Mouse (Mus musculus): ENCODE results near the gene Serpine1. TPM values are rescaled to one million over a fixed set of nuclear protein-coding genes. Genes with fewer than 3 reads are reported as not detected.

Serpine1 gene
- total and polyA plus RNA-seq, 3 experiments = 0.04 to 0.11 TPM; not detected in 1

DNA sequence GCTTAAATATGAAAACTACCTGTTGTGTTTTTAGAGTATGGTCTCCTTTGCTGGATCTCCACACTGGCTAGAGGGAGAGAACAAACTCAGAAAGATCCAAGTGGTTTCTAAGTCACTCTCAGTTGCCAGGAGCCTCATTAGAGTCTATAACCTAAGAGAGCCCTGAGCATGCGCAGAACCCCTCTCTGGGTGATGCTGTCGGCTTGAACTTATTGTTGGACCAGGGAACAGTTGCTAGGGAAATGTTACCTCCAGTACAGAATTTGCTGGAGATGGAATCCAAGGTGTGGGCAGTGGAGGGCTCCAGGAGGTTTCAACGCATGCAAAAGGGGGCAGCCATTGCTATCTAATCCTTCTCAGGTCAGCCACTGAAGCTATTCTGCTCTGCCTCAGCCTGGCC lies 47.8 kb downstream of the Serpine1 start:
- H3K4me3 ChIP-seq (ENCODE audit: control insufficient read depth in 1 of 2, insufficient read depth in 1 of 2, low read depth in 2 of 2, low read length in 2 of 2) = no peak overlapping the region
- no peak overlapping the region for H3K9ac ChIP-seq (ENCODE audit: control insufficient read depth, low read depth, low read length, poor library complexity, severe bottlenecking)
- no peak for DNase-seq (ENCODE audit: low read depth, low spot score)
- peaks cover 0 to 4% of the 10 kb centered on the region in 2 experiments; a peak in 2 of 4 replicates for H3K36me3 ChIP-seq (ENCODE audit: control insufficient read depth in 1 of 2, insufficient read depth in 2 of 2, low read length in 2 of 2)
- peaks cover 0 to 3% of the 10 kb centered on the region in 2 experiments; a peak in 3 of 4 replicates for H3K27me3 ChIP-seq (ENCODE audit: control insufficient read depth in 1 of 2, insufficient read depth in 2 of 2, low read length in 2 of 2)
- H3K79me2 ChIP-seq (ENCODE audit: control insufficient read depth, insufficient read depth, low read length, poor library complexity) = no peaks in the 10 kb centered on the region
- H3K4me1 ChIP-seq (ENCODE audit: control insufficient read depth in 1 of 2, insufficient read depth in 2 of 2, low read length in 2 of 2) = peaks cover 0 to 8% of the 10 kb centered on the region in 2 experiments; a peak in 2 of 4 replicates
- no peak for TF ChIP-seq GATA1 (IDR thresholded peaks at IDR 0.05; ENCODE audit: low read depth, low read length)
- TF ChIP-seq USF1 (IDR thresholded peaks at IDR 0.05; ENCODE audit: low read depth, low read length) = no peak
- TF ChIP-seq MAX (IDR thresholded peaks at IDR 0.05; ENCODE audit: low read length) = no peak
- TF ChIP-seq ZNF384 (IDR thresholded peaks at IDR 0.05; ENCODE audit: low read depth, low read length) = no peak
- TF ChIP-seq POLR2A (IDR thresholded peaks at IDR 0.05; ENCODE audit: control insufficient read depth in 1 of 2, insufficient read depth in 1 of 2, low read depth in 1 of 2, low read length in 2 of 2, poor library complexity in 1 of 2) = no peak
- TF ChIP-seq TAL1 (IDR thresholded peaks at IDR 0.05; ENCODE audit: low read length) = no peak
- TF ChIP-seq ELF1 (IDR thresholded peaks at IDR 0.05; ENCODE audit: low read depth, low read length) = no peak
- TF ChIP-seq MAZ (IDR thresholded peaks at IDR 0.05; ENCODE audit: low read depth, low read length) = no peak
- no peak overlapping the region for H3K27ac ChIP-seq (ENCODE audit: control insufficient read depth, low read depth, low read length)
- H3K9me3 ChIP-seq (replicated peaks; ENCODE audit: insufficient read depth, low read length) = no peaks in the 10 kb centered on the region

DNA sequence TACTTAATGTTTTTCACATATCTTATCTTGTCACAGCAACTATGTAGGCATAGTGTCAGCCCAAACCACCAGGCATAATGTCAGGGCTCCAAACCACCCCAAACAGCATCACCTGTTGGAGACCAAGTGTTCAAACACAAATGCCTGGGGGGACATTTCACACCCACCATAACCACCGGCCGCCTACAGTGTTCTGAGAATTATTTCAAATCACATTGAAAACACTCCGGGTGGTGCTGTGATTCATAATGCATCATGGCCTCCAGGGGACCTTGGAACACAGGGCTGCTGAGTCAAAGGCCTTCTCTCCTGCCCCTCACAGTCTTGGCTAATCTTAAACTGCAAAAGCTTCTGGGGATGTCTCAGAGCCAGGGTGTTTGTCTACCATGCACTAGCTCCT lies 56.2 kb downstream of the Serpine1 start:
- no peak for DNase-seq (ENCODE audit: low read depth, low spot score)
- no peak overlapping the region for H3K9ac ChIP-seq (ENCODE audit: control insufficient read depth, low read depth, low read length, poor library complexity, severe bottlenecking)

DNA sequence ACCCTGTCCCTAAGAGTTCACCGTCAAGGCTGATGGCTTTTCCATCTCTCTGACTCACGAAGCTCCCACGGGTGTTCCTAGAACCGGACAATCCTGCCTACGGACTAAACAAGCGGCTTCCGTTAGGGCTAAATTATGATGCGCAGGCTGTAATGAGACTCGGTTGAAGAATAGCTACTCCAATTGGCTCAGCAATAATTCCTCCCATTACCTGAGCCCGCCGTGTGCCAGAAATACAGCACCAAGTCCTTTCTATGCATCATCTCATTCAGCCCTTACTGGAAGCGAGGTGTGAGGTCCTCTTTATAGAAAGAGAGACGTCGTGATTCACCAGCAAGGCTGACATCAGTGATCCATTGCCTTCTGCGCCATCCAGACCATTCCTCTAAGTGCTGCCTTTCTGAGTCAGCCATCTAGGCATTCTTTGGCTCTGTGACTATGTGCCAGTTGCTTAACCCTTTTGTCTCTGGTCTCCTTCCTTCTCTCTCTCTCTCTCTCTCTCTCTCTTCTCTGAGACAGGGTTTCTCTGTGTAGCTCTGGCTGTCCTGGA lies 59.6 kb downstream of the Serpine1 start:
- Histone ChIP-seq H3K27me3 (ENCODE audit: control insufficient read depth in 1 of 2, insufficient read depth in 2 of 2, low read length in 2 of 2) (peaks cover 2% of the 10 kb centered on the region in 2 experiments; a peak in 1 of 4 replicates), H3K9me3 (replicated peaks; ENCODE audit: insufficient read depth, low read length) (no peaks in the 10 kb centered on the region), H3K79me2 (ENCODE audit: control insufficient read depth, insufficient read depth, low read length, poor library complexity) (no peaks in the 10 kb centered on the region), H3K27ac (ENCODE audit: control insufficient read depth, low read depth, low read length) (no peak overlapping the region), H3K9ac (ENCODE audit: control insufficient read depth, low read depth, low read length, poor library complexity, severe bottlenecking) (no peak overlapping the region), H3K4me3 (ENCODE audit: control insufficient read depth in 1 of 2, insufficient read depth in 1 of 2, low read depth in 2 of 2, low read length in 2 of 2) (no peak overlapping the region), H3K4me1 (ENCODE audit: control insufficient read depth in 1 of 2, insufficient read depth in 2 of 2, low read length in 2 of 2) (no peaks in the 10 kb centered on the region), H3K36me3 (ENCODE audit: control insufficient read depth in 1 of 2, insufficient read depth in 2 of 2, low read length in 2 of 2) (no peaks in the 10 kb centered on the region)
- no peak for TF ChIP-seq CHD1 (IDR thresholded peaks at IDR 0.05; ENCODE audit: low read depth, low read length)
- TF ChIP-seq ZC3H11A (IDR thresholded peaks at IDR 0.05; ENCODE audit: low read depth, low read length) = no peak
- TF ChIP-seq HCFC1 (IDR thresholded peaks at IDR 0.05; ENCODE audit: low read depth, low read length) = no peak
- TF ChIP-seq MXI1 (IDR thresholded peaks at IDR 0.05; ENCODE audit: low read depth, low read length) = no peak
- no peak for TF ChIP-seq USF2 (IDR thresholded peaks at IDR 0.05; ENCODE audit: borderline replicate concordance in 1 of 2, insufficient read depth in 1 of 2, low read depth in 1 of 2, low read length in 2 of 2)
- TF ChIP-seq RAD21 (IDR thresholded peaks at IDR 0.05; ENCODE audit: low read depth, low read length) = no peak
- TF ChIP-seq MAFK (IDR thresholded peaks at IDR 0.05; ENCODE audit: borderline replicate concordance, low read depth, low read length) = no peak
- no peak for TF ChIP-seq MYC (IDR thresholded peaks at IDR 0.05; ENCODE audit: low read depth, low read length)
- no peak for TF ChIP-seq GATA1 (IDR thresholded peaks at IDR 0.05; ENCODE audit: low read depth, low read length)
- TF ChIP-seq ELF1 (IDR thresholded peaks at IDR 0.05; ENCODE audit: low read depth, low read length) = no peak
- no peak for DNase-seq (ENCODE audit: low read depth, low spot score)

More for the DNA sequence above, 56.2 kb downstream of the Serpine1 start:
- Histone ChIP-seq H3K36me3 (ENCODE audit: control insufficient read depth in 1 of 2, insufficient read depth in 2 of 2, low read length in 2 of 2) (no peaks in the 10 kb centered on the region), H3K27me3 (ENCODE audit: control insufficient read depth in 1 of 2, insufficient read depth in 2 of 2, low read length in 2 of 2) (no peaks in the 10 kb centered on the region; a peak in 1 of 4 replicates), H3K4me1 (ENCODE audit: control insufficient read depth in 1 of 2, insufficient read depth in 2 of 2, low read length in 2 of 2) (no peaks in the 10 kb centered on the region), H3K27ac (ENCODE audit: control insufficient read depth, low read depth, low read length) (no peak overlapping the region), H3K9me3 (replicated peaks; ENCODE audit: insufficient read depth, low read length) (no peaks in the 10 kb centered on the region), H3K79me2 (ENCODE audit: control insufficient read depth, insufficient read depth, low read length, poor library complexity) (no peaks in the 10 kb centered on the region), H3K4me3 (ENCODE audit: control insufficient read depth in 1 of 2, insufficient read depth in 1 of 2, low read depth in 2 of 2, low read length in 2 of 2) (no peak overlapping the region)
- TF ChIP-seq POLR2A (IDR thresholded peaks at IDR 0.05; ENCODE audit: control insufficient read depth in 1 of 2, insufficient read depth in 1 of 2, low read depth in 1 of 2, low read length in 2 of 2, poor library complexity in 1 of 2) (no peak), UBTF (IDR thresholded peaks at IDR 0.05; ENCODE audit: borderline replicate concordance, insufficient read depth, low read depth, low read length) (no peak), ELF1 (IDR thresholded peaks at IDR 0.05; ENCODE audit: low read depth, low read length) (no peak), GABPA (IDR thresholded peaks at IDR 0.05; ENCODE audit: low read depth, low read length) (no peak), ZNF384 (IDR thresholded peaks at IDR 0.05; ENCODE audit: low read depth, low read length) (no peak), ZC3H11A (IDR thresholded peaks at IDR 0.05; ENCODE audit: low read depth, low read length) (no peak), RAD21 (IDR thresholded peaks at IDR 0.05; ENCODE audit: low read depth, low read length) (no peak)

Measured in MEL (cell line).